Mouse (Mus musculus) G1E (cell line): ENCODE results near the gene Ifit3. TPM values are rescaled to one million over a fixed set of nuclear protein-coding genes. Genes with fewer than 3 reads are reported as not detected.
"Not testable (repeated sequence)": the region's sequence is repeated elsewhere in the genome, so short reads cannot be mapped to it uniquely, and the experiment has no call there.

ENCODE experiments used
- ATAC-seq: 2 replicates; pipeline ENCODE4 v1.8.0; 2016; ENCODE audit warnings: mild to moderate bottlenecking; ENCODE audit not compliant: insufficient number of reproducible peaks, poor library complexity, low FRiP score, severe bottlenecking; ENCODE audit errors: extremely low read depth
- DNase-seq: peaks from one replicate; pipeline ENCODE4 v3.0.0; 2012; ENCODE audit warnings: low spot score
- H3K27me3 ChIP-seq: 2 replicates; pipeline ENCODE4 v1.6.1; 2012; ENCODE audit warnings: mild to moderate bottlenecking, low read length, inconsistent platforms; ENCODE audit not compliant: insufficient read depth
- H3K36me3 ChIP-seq: replicated peaks from 2 replicates; pipeline ENCODE3; 2012; ENCODE audit warnings: mild to moderate bottlenecking, inconsistent platforms
- H3K4me1 ChIP-seq: 2 replicates; pipeline ENCODE4 v1.6.1; 2012; ENCODE audit warnings: low read depth, low read length, inconsistent platforms, mixed read lengths; ENCODE audit not compliant: insufficient read depth
- H3K4me3 ChIP-seq: 2 replicates; pipeline ENCODE4 v1.5.1; 2012; ENCODE audit warnings: low read depth, mild to moderate bottlenecking, inconsistent platforms, low read length, moderate library complexity, mixed read lengths
- H3K9me3 ChIP-seq: replicated peaks from 2 replicates; pipeline ENCODE4 v1.6.1; 2012; ENCODE audit warnings: inconsistent platforms
- CTCF ChIP-seq: IDR thresholded peaks from 2 replicates; pipeline ENCODE4 v1.5.1; 2012; ENCODE audit warnings: low read depth, low read length, inconsistent platforms, mixed read lengths
- GATA1 ChIP-seq: IDR thresholded peaks from 2 replicates; pipeline ENCODE4 v1.6.1; 2012; ENCODE audit warnings: borderline replicate concordance, low read length, inconsistent platforms, mixed read lengths
- GATA2 ChIP-seq: IDR thresholded peaks from 2 replicates; pipeline ENCODE4 v1.6.1; 2012; ENCODE audit warnings: low read depth, low read length, inconsistent platforms, borderline replicate concordance
- POLR2AphosphoS5 ChIP-seq: IDR thresholded peaks from 2 replicates; pipeline ENCODE4 v1.6.1; 2012; ENCODE audit warnings: low read depth, low read length, inconsistent platforms; ENCODE audit not compliant: insufficient replicate concordance
- TAL1 ChIP-seq: conservative IDR thresholded peaks from 2 replicates; pipeline ENCODE4 v1.6.1; 2012; ENCODE audit warnings: low read depth, low read length, inconsistent platforms, mixed read lengths
- polyA plus RNA-seq: library from polyadenylated mRNA; stranded (reverse); fragments of >175 nt; gene quantifications from 2 replicates; pipeline ENCODE4 v1.2.3, GENCODE M21; 2012
- total RNA-seq, 2 experiments: library from RNA; stranded (forward) in 1 of 2; stranded (reverse) in 1 of 2; fragments of 200-1000 nt in 1 of 2; fragments of >200 nt in 1 of 2; fragmentation: Nextera tagmentation in 1 of 2; gene quantifications; 2 replicates each; pipeline ENCODE4 v1.2.3; 2014 to 2017

Ifit3 gene
- total and polyA plus RNA-seq, 3 experiments, result 0.60 TPM; not detected in 2

- DNase-seq, result no peak
- Histone ChIP-seq H3K9me3 (no peaks in the 10 kb centered on the region), H3K36me3 (no peaks in the 10 kb centered on the region), H3K4me1 (no peaks in the 10 kb centered on the region), H3K27me3 (no peaks in the 10 kb centered on the region), H3K4me3 (no peak overlapping the region)
- ATAC-seq, result no peak
- no peak for TF ChIP-seq CTCF
- no peak for TF ChIP-seq POLR2AphosphoS5
- TF ChIP-seq TAL1, result no peak
- TF ChIP-seq GATA2, result no peak
- no peak for TF ChIP-seq GATA1
Measured at GRCm38 (mm10) chr19:34605472-34605871, 22.1 kb downstream of the Ifit3 start.

DNA sequence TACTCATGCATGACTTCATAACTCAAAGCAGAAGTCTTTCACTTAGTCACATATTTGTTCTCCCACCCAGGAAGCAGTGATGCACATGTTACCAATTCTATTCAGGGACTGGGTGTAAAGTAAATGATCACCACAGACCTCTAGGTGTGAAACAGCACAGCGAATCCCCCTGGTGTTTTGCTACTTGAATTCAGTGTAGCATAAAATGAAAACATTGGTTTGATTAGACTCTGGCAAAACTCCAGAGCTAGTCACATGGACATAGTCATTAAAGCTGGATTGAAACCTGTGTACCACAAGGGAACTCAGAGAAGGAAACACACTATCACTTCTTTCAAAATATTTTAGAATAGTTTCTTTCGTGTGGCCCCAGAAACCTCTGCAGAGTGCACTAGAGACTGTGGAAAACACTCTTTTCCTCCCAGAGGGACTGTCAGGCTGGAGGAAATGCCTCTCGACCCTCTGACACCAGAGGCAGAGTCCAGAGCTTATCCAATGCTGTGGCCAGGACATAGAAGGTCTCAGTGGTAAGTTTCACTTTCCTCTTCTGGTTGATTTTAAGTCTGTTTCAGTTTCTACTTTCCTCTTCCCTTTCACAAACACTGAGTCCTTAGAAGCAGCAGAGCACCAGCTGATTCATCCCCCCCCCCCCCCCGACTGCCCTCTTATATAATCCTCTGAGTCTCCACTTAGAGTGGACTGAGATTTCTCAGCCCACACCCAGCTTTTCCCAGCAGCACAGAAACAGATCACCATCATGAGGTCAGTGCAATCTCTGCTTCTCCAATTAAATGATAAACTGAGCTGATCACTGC, 24.1 kb downstream of the Ifit3 start, which contains the start of gene Ifit3b:
Gene Ifit3b (plus strand): TSS at position 734 of the 815 bp plus-strand sequence.
- not testable (repeated sequence) for H3K4me3 ChIP-seq, H3K9me3 ChIP-seq, H3K36me3 ChIP-seq, H3K4me1 ChIP-seq, ATAC-seq, H3K27me3 ChIP-seq, DNase-seq

DNA sequence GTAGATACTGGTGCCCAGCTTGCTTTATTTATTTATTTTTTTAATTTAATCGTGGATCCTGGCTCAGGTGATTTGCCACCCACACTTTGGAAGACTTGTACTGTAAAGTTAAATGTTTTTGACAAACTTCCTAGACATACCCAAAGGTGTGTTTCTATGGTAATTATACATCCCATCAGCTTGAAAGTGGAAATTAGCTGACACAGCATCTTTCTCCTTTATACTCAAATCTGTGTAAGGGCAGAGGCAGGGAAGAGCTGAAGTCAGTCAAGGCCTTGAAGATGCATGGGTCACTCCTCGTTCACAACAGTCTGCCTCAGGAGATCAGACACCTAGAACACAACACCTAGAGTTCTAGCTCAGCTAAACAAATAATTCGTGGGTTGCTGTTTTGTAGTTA, 26.8 kb downstream of the Ifit3 start:
- not testable (repeated sequence) for ATAC-seq, H3K4me3 ChIP-seq, DNase-seq, H3K9me3 ChIP-seq, H3K4me1 ChIP-seq, H3K36me3 ChIP-seq, H3K27me3 ChIP-seq

- H3K36me3 ChIP-seq, result not testable (repeated sequence)
Measured at GRCm38 (mm10) chr19:34612243-34613001, 29.1 kb downstream of the Ifit3 start.

GRCm38 (mm10) chr19:34620871-34621270, 37.5 kb downstream of the Ifit3 start:
- ATAC-seq, result no peak
- no peak for DNase-seq
- Histone ChIP-seq H3K27me3 (peaks cover 3% of the 10 kb centered on the region; the same call in 1 of the 2 replicates), H3K9me3 (no peaks in the 10 kb centered on the region), H3K36me3 (no peaks in the 10 kb centered on the region), H3K4me3 (no peak overlapping the region), H3K4me1 (no peaks in the 10 kb centered on the region)
- no peak for TF ChIP-seq TAL1
- no peak for TF ChIP-seq POLR2AphosphoS5
- TF ChIP-seq GATA2, result no peak
- no peak for TF ChIP-seq GATA1

More at GRCm38 (mm10) chr19:34612243-34613001, 29.1 kb downstream of the Ifit3 start:
- H3K4me1 ChIP-seq, ATAC-seq, H3K27me3 ChIP-seq, H3K4me3 ChIP-seq, H3K9me3 ChIP-seq, DNase-seq: not testable (repeated sequence)

DNA sequence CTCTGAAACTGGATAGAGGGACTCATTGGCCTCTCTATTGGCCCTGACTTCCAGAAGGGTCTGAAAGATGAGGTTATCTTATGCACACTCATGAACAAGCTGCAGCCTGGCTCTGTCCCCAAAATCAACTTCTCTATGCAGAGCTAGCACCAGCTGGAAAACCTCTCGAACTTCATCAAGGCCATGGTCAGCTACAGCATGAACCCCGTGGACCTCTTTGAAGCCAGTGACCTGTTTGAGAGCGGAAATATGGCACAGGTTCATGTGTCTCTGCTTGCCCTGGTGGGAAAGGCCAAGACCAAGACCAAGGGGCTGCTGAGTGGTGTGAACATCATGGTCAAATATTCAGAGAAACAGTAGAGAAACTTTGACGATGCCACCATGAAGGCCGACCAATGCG, 40.5 kb downstream of the Ifit3 start:
- TF ChIP-seq TAL1 (no peak), GATA1 (no peak), GATA2 (no peak), POLR2AphosphoS5 (no peak), CTCF (no peak)
- DNase-seq (no peak), ATAC-seq (no peak)
- H3K4me3 ChIP-seq, result no peak overlapping the region
- H3K4me1 ChIP-seq, result no peaks in the 10 kb centered on the region
- peaks cover 3% of the 10 kb centered on the region; the same call in 1 of the 2 replicates for H3K27me3 ChIP-seq
- no peaks in the 10 kb centered on the region for H3K36me3 ChIP-seq
- H3K9me3 ChIP-seq, result no peaks in the 10 kb centered on the region

- peaks cover 3% of the 10 kb centered on the region; the same call in 1 of the 2 replicates for H3K27me3 ChIP-seq
- ATAC-seq, result no peak
- H3K4me3 ChIP-seq, result no peak overlapping the region
- DNase-seq, result no peak
- no peaks in the 10 kb centered on the region for H3K36me3 ChIP-seq
- H3K9me3 ChIP-seq, result no peaks in the 10 kb centered on the region
- no peaks in the 10 kb centered on the region for H3K4me1 ChIP-seq
- TF ChIP-seq CTCF, result no peak
- TF ChIP-seq TAL1, result no peak
- TF ChIP-seq GATA2, result no peak
- no peak for TF ChIP-seq POLR2AphosphoS5
- no peak for TF ChIP-seq GATA1
Measured at GRCm38 (mm10) chr19:34624663-34625062, 41.3 kb downstream of the Ifit3 start.
